Mouse (Mus musculus) heart, embryonic 12.5 days (tissue): ENCODE results near the gene Mrm2. TPM values are rescaled to one million over a fixed set of nuclear protein-coding genes. Genes with fewer than 3 reads are reported as not detected.
A peak's percentile ranks its signal among the peaks of the same experiment; 100 is the strongest.
"Not testable (repeated sequence)": the region's sequence is repeated elsewhere in the genome, so short reads cannot be mapped to it uniquely, and the experiment has no call there.

Experiments
- ATAC-seq: fragments of 200-750 bp; cut with Nextera tagmentation; 2 replicates; pipeline ENCODE4 v1.8.0; 2017; ENCODE audit warnings: moderate TSS enrichment, moderate library complexity; ENCODE audit not compliant: insufficient number of reproducible peaks, low FRiP score
- H3K27ac ChIP-seq: fragments of 300-500 bp; sonication (generic); 2 replicates; pipeline ENCODE4 v1.5.1; 2016; ENCODE audit warnings: mild to moderate bottlenecking, moderate library complexity; ENCODE audit not compliant: poor library complexity, severe bottlenecking
- H3K27me3 ChIP-seq: fragments of 300-500 bp; sonication (generic); replicated peaks from 2 replicates; pipeline ENCODE4 v1.6.1; 2016; ENCODE audit warnings: mild to moderate bottlenecking, moderate library complexity
- H3K36me3 ChIP-seq: fragments of 300-500 bp; sonication (generic); 2 replicates; pipeline ENCODE4 v1.6.1; 2016; ENCODE audit warnings: mild to moderate bottlenecking, moderate library complexity
- H3K4me1 ChIP-seq: fragments of 300-500 bp; sonication (generic); replicated peaks from 2 replicates; pipeline ENCODE4 v1.6.1; 2016; ENCODE audit warnings: mild to moderate bottlenecking
- H3K4me2 ChIP-seq: fragments of 300-500 bp; sonication (generic); 2 replicates; pipeline ENCODE4 v1.6.1; 2016; ENCODE audit warnings: mild to moderate bottlenecking, moderate library complexity
- H3K4me3 ChIP-seq: fragments of 300-500 bp; sonication (generic); 2 replicates; pipeline ENCODE4 v1.5.1; 2016; ENCODE audit warnings: mild to moderate bottlenecking
- H3K9ac ChIP-seq: fragments of 300-500 bp; sonication (generic); 2 replicates; pipeline ENCODE4 v1.6.1; 2016; ENCODE audit warnings: mild to moderate bottlenecking, moderate library complexity
- H3K9me3 ChIP-seq: fragments of 300-500 bp; sonication (generic); replicated peaks from 2 replicates; pipeline ENCODE4 v1.6.1; 2016; ENCODE audit warnings: mild to moderate bottlenecking, moderate library complexity
- WGBS: fragments of 180-500 bp; shearing (Covaris S2); methylation state at CpG from one replicate; pipeline ENCODE4 v1.1.7; 2016; 5-methylcytosine and 5-hydroxymethylcytosine counted together
- polyA plus RNA-seq: library from polyadenylated mRNA; unstranded; fragments of >200 nt; fragmentation: Nextera tagmentation; extraction: Ambion mirVana; gene quantifications from 2 replicates; pipeline ENCODE4 v1.2.1, GENCODE M21; 2016

Gene Mrm2
- polyA plus RNA-seq, 1 experiment from 2014 or later = 15.2 TPM

- H3K4me3 ChIP-seq = no peak overlapping the region
- H3K9ac ChIP-seq = no peak overlapping the region
- no peak for ATAC-seq
- 86% methylated on average over 4 of the region's 4 CpGs for WGBS
- H3K27me3 ChIP-seq = no peaks in the 10 kb centered on the region
- no peaks in the 10 kb centered on the region for H3K9me3 ChIP-seq
- H3K36me3 ChIP-seq = no peaks in the 10 kb centered on the region; the same call in 1 of the 2 replicates
- H3K4me2 ChIP-seq = no peak overlapping the region
- no peak overlapping the region for H3K27ac ChIP-seq
- peaks cover 25% of the 10 kb centered on the region for H3K4me1 ChIP-seq
Observed at GRCm38 (mm10) chr5:140368926-140369325, 37.2 kb upstream of the Mrm2 start.

DNA sequence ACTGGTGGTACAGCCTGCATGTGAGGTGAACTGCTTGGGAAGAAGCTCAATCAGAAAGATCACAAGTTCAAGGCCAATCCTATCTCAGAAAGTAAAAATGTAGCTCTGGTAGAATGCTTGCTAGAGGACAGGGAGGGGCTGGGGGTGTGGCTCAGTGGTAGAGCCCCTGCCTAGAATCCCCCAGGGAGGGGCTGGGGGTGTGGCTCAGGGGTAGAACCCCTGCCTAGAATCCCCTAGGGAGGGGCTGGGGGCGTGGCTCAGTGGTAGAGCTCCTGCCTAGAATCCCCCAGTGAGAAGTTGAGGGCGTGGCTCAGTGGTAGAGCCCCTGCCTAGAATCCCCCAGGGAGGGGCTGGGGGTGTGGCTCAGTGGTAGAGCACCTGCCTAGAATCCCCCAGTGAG lies 36.4 kb upstream of the Mrm2 start:
- H3K9ac ChIP-seq, ATAC-seq, H3K9me3 ChIP-seq, H3K4me2 ChIP-seq, H3K4me3 ChIP-seq, H3K27ac ChIP-seq, H3K27me3 ChIP-seq, H3K36me3 ChIP-seq: not testable (repeated sequence)
- 82% methylated on average over 2 of the region's 2 CpGs for WGBS
- H3K4me1 ChIP-seq = peaks cover 20% of the 10 kb centered on the region

- Histone ChIP-seq H3K4me2 (no peak overlapping the region), H3K27ac (no peak overlapping the region), H3K27me3 (no peaks in the 10 kb centered on the region), H3K9me3 (no peaks in the 10 kb centered on the region), H3K4me3 (no peak overlapping the region), H3K36me3 (peaks cover 20% of the 10 kb centered on the region; the same call in 1 of the 2 replicates), H3K9ac (no peak overlapping the region), H3K4me1 (peaks cover 1% of the 10 kb centered on the region; the same call in 1 of the 2 replicates)
- ATAC-seq = no peak
- WGBS = 88% methylated on average over 5 of the region's 5 CpGs
Observed at GRCm38 (mm10) chr5:140364415-140364814, 32.7 kb upstream of the Mrm2 start.

DNA sequence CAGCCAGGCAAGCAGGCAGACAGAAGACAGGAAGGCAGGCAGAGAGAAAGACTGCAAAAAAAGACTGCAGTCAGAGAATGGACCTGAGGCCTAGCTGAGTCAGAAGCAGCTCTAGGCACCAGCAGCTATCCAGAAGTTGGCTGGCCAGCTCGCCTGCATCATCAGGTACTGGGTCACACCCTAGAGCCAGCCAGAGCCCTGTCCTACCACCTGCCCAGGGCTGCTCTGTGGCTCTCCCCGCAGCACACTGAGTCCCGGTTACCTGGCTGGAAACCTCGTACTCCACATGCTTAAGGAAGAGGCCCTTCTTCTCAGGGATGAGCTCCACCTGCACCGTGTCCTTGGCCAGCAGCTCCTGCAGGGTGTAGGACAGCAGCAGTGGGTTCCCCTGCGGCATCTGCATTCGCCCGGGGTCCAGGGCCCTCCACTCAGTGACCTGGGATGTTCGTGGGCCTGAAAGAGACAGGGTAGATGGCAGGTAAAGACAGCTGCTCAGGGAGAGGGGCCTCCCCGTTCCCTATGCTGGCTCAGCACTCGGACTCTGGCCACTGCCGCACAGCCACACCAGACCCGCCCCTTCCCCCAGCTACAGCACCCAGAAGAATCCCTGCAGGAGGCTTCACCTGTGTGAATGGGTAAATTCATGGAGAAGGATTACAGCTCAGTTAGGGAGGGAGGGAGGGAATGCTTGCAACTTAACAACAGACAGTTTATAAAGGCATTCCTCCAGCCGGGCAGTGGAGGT lies 28.4 kb upstream of the Mrm2 start:
- H3K4me1 ChIP-seq = no peaks in the 10 kb centered on the region
- 0 out of 2 replicates have a peak, but pooled peaks have one; percentile 9 for ATAC-seq

DNA sequence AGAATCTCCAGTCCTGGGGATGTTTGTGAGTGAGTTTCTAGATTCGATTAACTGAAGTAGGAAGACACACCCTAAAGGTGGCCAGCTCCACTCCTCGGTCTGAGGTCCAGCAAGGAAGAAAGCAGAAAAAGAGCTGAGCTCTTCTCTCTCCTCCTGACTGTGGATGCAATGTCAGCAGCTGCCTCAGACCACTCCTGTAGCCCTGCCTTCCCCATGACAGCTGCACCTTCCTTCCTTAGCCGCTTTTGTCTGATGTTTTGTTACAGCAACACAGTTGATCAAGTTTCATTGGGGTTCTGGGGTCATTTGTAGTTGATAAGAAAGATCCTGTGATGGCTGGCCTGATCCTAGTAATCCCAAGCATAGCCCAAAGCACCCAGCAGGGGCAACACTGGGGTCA lies 25.8 kb upstream of the Mrm2 start:
- Histone ChIP-seq H3K9ac (no peak overlapping the region), H3K27ac (no peak overlapping the region), H3K36me3 (peaks cover 79% of the 10 kb centered on the region), H3K9me3 (no peaks in the 10 kb centered on the region), H3K4me1 (no peaks in the 10 kb centered on the region), H3K4me2 (no peak overlapping the region), H3K27me3 (no peaks in the 10 kb centered on the region), H3K4me3 (no peak overlapping the region)
- ATAC-seq = no peak
- 79% methylated on average over 3 of the region's 3 CpGs for WGBS

More for the DNA sequence above, 28.4 kb upstream of the Mrm2 start:
- H3K9me3 ChIP-seq = no peaks in the 10 kb centered on the region
- peaks cover 59% of the 10 kb centered on the region for H3K36me3 ChIP-seq
- 84% methylated on average over 14 of the region's 14 CpGs for WGBS
- no peak overlapping the region for H3K4me3 ChIP-seq
- no peak overlapping the region for H3K9ac ChIP-seq
- no peaks in the 10 kb centered on the region for H3K27me3 ChIP-seq
- no peak overlapping the region for H3K4me2 ChIP-seq
- no peak overlapping the region for H3K27ac ChIP-seq

- peaks cover 89% of the 10 kb centered on the region for H3K36me3 ChIP-seq
- no peak overlapping the region for H3K4me3 ChIP-seq
- WGBS = 75% methylated on average over 11 of the region's 11 CpGs
- H3K9me3 ChIP-seq = no peaks in the 10 kb centered on the region
- H3K4me1 ChIP-seq = no peaks in the 10 kb centered on the region
- no peak overlapping the region for H3K9ac ChIP-seq
- H3K27me3 ChIP-seq = no peaks in the 10 kb centered on the region
- no peak for ATAC-seq
- H3K4me2 ChIP-seq = no peak overlapping the region
- H3K27ac ChIP-seq = no peak overlapping the region
Observed at GRCm38 (mm10) chr5:140355934-140356333, 24.2 kb upstream of the Mrm2 start.

DNA sequence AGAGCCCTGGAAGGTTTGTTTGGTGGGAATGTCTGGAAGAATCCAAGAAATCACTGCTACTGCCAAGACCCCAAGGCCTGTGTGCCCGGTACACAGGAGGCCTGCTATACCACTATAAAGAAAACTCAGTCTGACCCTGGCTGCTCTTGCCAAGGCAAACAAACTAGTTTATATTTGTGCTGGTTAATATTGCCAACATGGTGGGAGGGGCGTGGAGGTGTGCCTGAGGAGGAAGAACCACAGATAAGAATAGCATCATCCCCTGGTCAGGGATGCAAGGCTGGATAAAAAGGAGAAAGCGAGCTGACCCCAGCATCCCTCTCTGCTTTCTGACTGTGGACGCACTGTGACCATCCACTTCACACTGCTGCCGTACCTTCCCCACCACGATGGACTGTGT lies 20.7 kb upstream of the Mrm2 start:
- Histone ChIP-seq H3K4me1 (no peaks in the 10 kb centered on the region), H3K9me3 (no peaks in the 10 kb centered on the region), H3K27ac (no peak overlapping the region), H3K4me2 (no peak overlapping the region), H3K27me3 (no peaks in the 10 kb centered on the region), H3K9ac (no peak overlapping the region), H3K36me3 (peaks cover 76% of the 10 kb centered on the region), H3K4me3 (no peak overlapping the region)
- ATAC-seq = no peak
- 88% methylated on average over 6 of the region's 6 CpGs for WGBS

GRCm38 (mm10) chr5:140350731-140351497 lies 19.2 kb upstream of the Mrm2 start:
- H3K9me3 ChIP-seq = no peaks in the 10 kb centered on the region
- H3K27me3 ChIP-seq = no peaks in the 10 kb centered on the region
- H3K36me3 ChIP-seq = peaks cover 68% of the 10 kb centered on the region
- H3K4me2 ChIP-seq = no peak overlapping the region
- no peak overlapping the region for H3K27ac ChIP-seq
- no peak overlapping the region for H3K4me3 ChIP-seq
- no peak for ATAC-seq
- WGBS = 94% methylated on average over 8 of the region's 8 CpGs
- no peaks in the 10 kb centered on the region for H3K4me1 ChIP-seq
- no peak overlapping the region for H3K9ac ChIP-seq

- 92% methylated on average over 9 of the region's 9 CpGs for WGBS
- Histone ChIP-seq H3K9me3 (no peaks in the 10 kb centered on the region), H3K9ac (no peak overlapping the region), H3K4me2 (no peak overlapping the region), H3K27ac (no peak overlapping the region), H3K4me3 (no peak overlapping the region), H3K36me3 (peaks cover 67% of the 10 kb centered on the region), H3K4me1 (no peaks in the 10 kb centered on the region), H3K27me3 (no peaks in the 10 kb centered on the region)
- no peak for ATAC-seq
Observed at GRCm38 (mm10) chr5:140349882-140350281, 18.2 kb upstream of the Mrm2 start.

DNA sequence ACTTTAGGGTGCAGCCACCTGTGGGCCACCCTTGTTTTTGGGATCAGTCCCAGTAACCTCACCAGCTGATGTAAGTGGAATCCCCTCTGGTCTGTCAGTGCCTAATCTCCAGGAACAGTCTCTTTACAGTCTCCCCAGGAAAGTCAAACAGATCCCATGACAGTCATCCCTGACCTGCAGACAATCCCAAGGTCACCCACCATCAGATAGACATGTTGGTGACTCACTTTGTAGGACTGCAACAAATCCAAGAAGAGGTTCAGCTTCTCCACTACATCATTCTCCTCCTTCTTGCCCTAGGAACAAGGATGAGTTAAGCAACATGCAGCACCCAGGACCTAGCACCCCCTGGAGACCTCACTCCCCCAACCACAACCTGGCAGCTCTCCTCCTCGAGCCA lies 14.4 kb upstream of the Mrm2 start:
- H3K4me2 ChIP-seq = no peak overlapping the region
- H3K27me3 ChIP-seq = no peaks in the 10 kb centered on the region
- no peak overlapping the region for H3K9ac ChIP-seq
- no peaks in the 10 kb centered on the region for H3K9me3 ChIP-seq
- WGBS = 67% methylated on average over 1 of the region's 1 CpGs
- no peak overlapping the region for H3K4me3 ChIP-seq
- H3K27ac ChIP-seq = no peak overlapping the region
- H3K36me3 ChIP-seq = peaks cover 55% of the 10 kb centered on the region
- no peaks in the 10 kb centered on the region for H3K4me1 ChIP-seq
- ATAC-seq = no peak

GRCm38 (mm10) chr5:140345244-140345643 lies 13.5 kb upstream of the Mrm2 start:
- no peak overlapping the region for H3K4me2 ChIP-seq
- H3K27me3 ChIP-seq = no peaks in the 10 kb centered on the region
- 93% methylated on average over 4 of the region's 4 CpGs for WGBS
- no peak overlapping the region for H3K9ac ChIP-seq
- no peak for ATAC-seq
- no peak overlapping the region for H3K4me3 ChIP-seq
- no peaks in the 10 kb centered on the region for H3K9me3 ChIP-seq
- H3K36me3 ChIP-seq = peaks cover 59% of the 10 kb centered on the region
- no peaks in the 10 kb centered on the region for H3K4me1 ChIP-seq
- no peak overlapping the region for H3K27ac ChIP-seq
